Mouse (Mus musculus) ES-E14 (cell line): ENCODE results near the gene Esrra.

ENCODE experiments used
- CHD2 ChIP-seq: IDR thresholded peaks from 2 replicates; pipeline ENCODE4 v1.6.1; 2014; ENCODE audit warnings: mild to moderate bottlenecking, low read depth, low read length, inconsistent platforms
- HCFC1 ChIP-seq: IDR thresholded peaks from 2 replicates; pipeline ENCODE4 v1.6.1; 2012; ENCODE audit warnings: low read length, inconsistent platforms, borderline replicate concordance; ENCODE audit not compliant: insufficient read depth
- MAFK ChIP-seq: IDR thresholded peaks from 2 replicates; pipeline ENCODE4 v1.6.1; 2014; ENCODE audit warnings: mild to moderate bottlenecking, low read depth, low read length, inconsistent platforms; ENCODE audit not compliant: insufficient read depth
- ZC3H11A ChIP-seq: IDR thresholded peaks from 2 replicates; pipeline ENCODE4 v1.6.1; 2012; ENCODE audit warnings: low read depth, mild to moderate bottlenecking, inconsistent platforms, low read length, borderline replicate concordance
- ZNF384 ChIP-seq: IDR thresholded peaks from 2 replicates; pipeline ENCODE4 v1.6.1; 2012; ENCODE audit warnings: low read depth, low read length, inconsistent platforms

GRCm38 (mm10) chr19:6913991-6914390 is 7.6 kb downstream of the Esrra start:
- TF ChIP-seq CHD2 (no peak), MAFK (no peak), HCFC1 (no peak), ZC3H11A (no peak), ZNF384 (no peak)
